Mouse (Mus musculus): ENCODE data around the gene Pcif1. TPM values are rescaled to one million over a fixed set of nuclear protein-coding genes. Genes with fewer than 3 reads are reported as not detected.

Pcif1 gene
- polyA plus RNA-seq, 1 experiment from 2014 or later = 71.3 TPM

GRCm38 (mm10) chr2:164882619-164883018, 3.5 kb downstream of the Pcif1 start:
- 0 out of 2 replicates have a peak, but pooled peaks cover 5% of the 10 kb centered on the region for H3K4me1 ChIP-seq (ENCODE audit: insufficient read depth, low read depth, low read length)
- no peak for TF ChIP-seq CTCF (IDR thresholded peaks at IDR 0.05)
- TF ChIP-seq EP300 (IDR thresholded peaks at IDR 0.05) = no peak
- no peak for DNase-seq (ENCODE audit: low spot score)
- no peak overlapping the region for H3K4me3 ChIP-seq (ENCODE audit: low read depth, low read length)
- H3K27ac ChIP-seq (ENCODE audit: low read length) = no peak overlapping the region
- no peaks in the 10 kb centered on the region for H3K9me3 ChIP-seq (ENCODE audit: low read length)
- ATAC-seq = no peak
- H3K9ac ChIP-seq (replicated peaks; ENCODE audit: low read depth) = no peak overlapping the region
- WGBS = 81% methylated on average over 9 of the region's 9 CpGs
- no peaks in the 10 kb centered on the region for H3K27me3 ChIP-seq (replicated peaks; ENCODE audit: insufficient read depth, low read length)
- peaks cover 32% of the 10 kb centered on the region for H3K36me3 ChIP-seq (ENCODE audit: insufficient read depth, low read length)
- no peak overlapping the region for H3K4me2 ChIP-seq (replicated peaks; ENCODE audit: low read depth, low read length)

- H3K4me2 ChIP-seq (replicated peaks; ENCODE audit: low read depth, low read length) = no peak overlapping the region
- no peak overlapping the region for H3K27ac ChIP-seq (ENCODE audit: low read length)
- DNase-seq (ENCODE audit: low spot score) (peak; percentile 45), ATAC-seq (0 out of 2 replicates have a peak, but pooled peaks have one; percentile 39)
- no peaks in the 10 kb centered on the region for H3K27me3 ChIP-seq (replicated peaks; ENCODE audit: insufficient read depth, low read length)
- H3K4me3 ChIP-seq (ENCODE audit: low read depth, low read length) = no peak overlapping the region
- no peak overlapping the region for H3K9ac ChIP-seq (replicated peaks; ENCODE audit: low read depth)
- peaks cover 63% of the 10 kb centered on the region for H3K36me3 ChIP-seq (ENCODE audit: insufficient read depth, low read length)
- H3K4me1 ChIP-seq (ENCODE audit: insufficient read depth, low read depth, low read length) = no peaks in the 10 kb centered on the region
- WGBS = 30% methylated on average over 7 of the region's 7 CpGs
- H3K9me3 ChIP-seq (ENCODE audit: low read length) = no peaks in the 10 kb centered on the region
- TF ChIP-seq CTCF (IDR thresholded peaks at IDR 0.05) (no peak), EP300 (IDR thresholded peaks at IDR 0.05) (no peak)
These were observed 6.7 kb downstream of the Pcif1 start for GRCm38 (mm10) chr2:164885788-164886187.

- TF ChIP-seq EP300 (IDR thresholded peaks at IDR 0.05) (no peak), CTCF (IDR thresholded peaks at IDR 0.05) (no peak)
- DNase-seq (ENCODE audit: low spot score) (no peak), ATAC-seq (no peak)
- no peaks in the 10 kb centered on the region for H3K4me1 ChIP-seq (ENCODE audit: insufficient read depth, low read depth, low read length)
- H3K9ac ChIP-seq (replicated peaks; ENCODE audit: low read depth) = no peak overlapping the region
- H3K4me2 ChIP-seq (replicated peaks; ENCODE audit: low read depth, low read length) = no peak overlapping the region
- WGBS = 95% methylated on average over 10 of the region's 10 CpGs
- no peaks in the 10 kb centered on the region for H3K9me3 ChIP-seq (ENCODE audit: low read length)
- H3K27me3 ChIP-seq (replicated peaks; ENCODE audit: insufficient read depth, low read length) = no peaks in the 10 kb centered on the region
- peaks cover 71% of the 10 kb centered on the region for H3K36me3 ChIP-seq (ENCODE audit: insufficient read depth, low read length)
- no peak overlapping the region for H3K27ac ChIP-seq (ENCODE audit: low read length)
- no peak overlapping the region for H3K4me3 ChIP-seq (ENCODE audit: low read depth, low read length)
These were observed 7.5 kb downstream of the Pcif1 start for GRCm38 (mm10) chr2:164886617-164887016.

DNA sequence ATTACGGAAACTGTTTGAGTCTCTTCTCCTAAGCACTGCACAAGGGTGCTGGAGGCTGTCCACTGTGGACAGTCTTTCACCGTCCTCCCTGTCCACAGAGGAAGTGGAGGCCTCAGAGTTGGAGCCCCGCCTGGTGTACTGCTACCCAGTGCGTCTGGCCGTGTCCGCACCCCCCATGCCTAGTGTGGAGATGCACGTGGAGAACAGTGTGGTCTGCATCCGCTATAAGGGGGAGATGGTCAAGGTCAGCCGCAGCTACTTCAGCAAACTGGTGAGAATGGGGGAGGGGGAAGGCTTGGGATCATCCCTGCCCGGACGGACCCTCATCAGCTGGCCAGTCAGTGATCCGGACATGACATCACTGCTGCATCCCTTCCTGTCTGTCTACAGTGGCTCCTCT, 9.9 kb downstream of the Pcif1 start:
- ATAC-seq (0 out of 2 replicates have a peak, but pooled peaks have one; percentile 16), DNase-seq (ENCODE audit: low spot score) (no peak)
- no peak for TF ChIP-seq EP300 (IDR thresholded peaks at IDR 0.05)
- TF ChIP-seq CTCF (IDR thresholded peaks at IDR 0.05) = no peak
- Histone ChIP-seq H3K36me3 (ENCODE audit: insufficient read depth, low read length) (peaks cover 76% of the 10 kb centered on the region), H3K4me1 (ENCODE audit: insufficient read depth, low read depth, low read length) (no peaks in the 10 kb centered on the region), H3K4me3 (ENCODE audit: low read depth, low read length) (no peak overlapping the region), H3K9ac (replicated peaks; ENCODE audit: low read depth) (no peak overlapping the region), H3K27ac (ENCODE audit: low read length) (no peak overlapping the region), H3K4me2 (replicated peaks; ENCODE audit: low read depth, low read length) (no peak overlapping the region), H3K27me3 (replicated peaks; ENCODE audit: insufficient read depth, low read length) (no peaks in the 10 kb centered on the region), H3K9me3 (ENCODE audit: low read length) (no peaks in the 10 kb centered on the region)
- WGBS = 80% methylated on average over 12 of the region's 12 CpGs

DNA sequence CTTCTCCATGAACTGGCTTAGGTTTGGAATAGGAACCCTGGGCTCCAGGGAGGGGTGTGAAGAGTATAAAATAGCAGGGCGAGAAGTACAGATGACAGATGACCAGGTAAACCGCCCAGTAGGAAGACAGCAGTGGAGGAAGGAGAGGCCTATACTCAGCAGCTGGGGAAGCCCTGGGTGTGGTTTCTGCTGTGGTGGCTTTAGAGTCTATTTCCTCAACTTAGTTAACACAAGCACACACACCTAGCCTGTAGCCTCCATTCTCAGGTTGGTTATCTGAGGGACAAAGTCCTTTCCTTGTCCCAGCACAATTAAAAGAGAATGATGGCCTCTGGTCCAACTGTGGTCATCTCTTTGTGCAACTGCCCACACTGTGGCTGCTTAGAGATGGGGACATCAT, 10.9 kb downstream of the Pcif1 start:
- no peak overlapping the region for H3K4me2 ChIP-seq (replicated peaks; ENCODE audit: low read depth, low read length)
- TF ChIP-seq EP300 (IDR thresholded peaks at IDR 0.05) (no peak), CTCF (IDR thresholded peaks at IDR 0.05) (no peak)
- H3K9me3 ChIP-seq (ENCODE audit: low read length) = no peaks in the 10 kb centered on the region
- H3K4me3 ChIP-seq (ENCODE audit: low read depth, low read length) = no peak overlapping the region
- no peak for ATAC-seq
- no peaks in the 10 kb centered on the region for H3K4me1 ChIP-seq (ENCODE audit: insufficient read depth, low read depth, low read length)
- no peaks in the 10 kb centered on the region for H3K27me3 ChIP-seq (replicated peaks; ENCODE audit: insufficient read depth, low read length)
- no peak overlapping the region for H3K27ac ChIP-seq (ENCODE audit: low read length)
- no peak overlapping the region for H3K9ac ChIP-seq (replicated peaks; ENCODE audit: low read depth)
- WGBS = 83% methylated on average over 2 of the region's 2 CpGs
- DNase-seq (ENCODE audit: low spot score) = no peak
- peaks cover 70% of the 10 kb centered on the region for H3K36me3 ChIP-seq (ENCODE audit: insufficient read depth, low read length)

- DNase-seq (ENCODE audit: low spot score) = no peak
- TF ChIP-seq EP300 (IDR thresholded peaks at IDR 0.05) (no peak), CTCF (IDR thresholded peaks at IDR 0.05) (no peak)
- ATAC-seq = no peak
- no peak overlapping the region for H3K4me3 ChIP-seq (ENCODE audit: low read depth, low read length)
- 89% methylated on average over 24 of the region's 24 CpGs for WGBS
- no peaks in the 10 kb centered on the region for H3K4me1 ChIP-seq (ENCODE audit: insufficient read depth, low read depth, low read length)
- H3K4me2 ChIP-seq (replicated peaks; ENCODE audit: low read depth, low read length) = no peak overlapping the region
- no peaks in the 10 kb centered on the region for H3K27me3 ChIP-seq (replicated peaks; ENCODE audit: insufficient read depth, low read length)
- no peak overlapping the region for H3K27ac ChIP-seq (ENCODE audit: low read length)
- H3K9me3 ChIP-seq (ENCODE audit: low read length) = no peaks in the 10 kb centered on the region
- no peak overlapping the region for H3K9ac ChIP-seq (replicated peaks; ENCODE audit: low read depth)
- H3K36me3 ChIP-seq (ENCODE audit: insufficient read depth, low read length) = peaks cover 67% of the 10 kb centered on the region
These were observed 11.4 kb downstream of the Pcif1 start for GRCm38 (mm10) chr2:164890411-164891049.

Measured in lung, postnatal 0 days (tissue).